ENCODE assay signal across 12 mouse cellular contexts in the genomic region with DNA sequence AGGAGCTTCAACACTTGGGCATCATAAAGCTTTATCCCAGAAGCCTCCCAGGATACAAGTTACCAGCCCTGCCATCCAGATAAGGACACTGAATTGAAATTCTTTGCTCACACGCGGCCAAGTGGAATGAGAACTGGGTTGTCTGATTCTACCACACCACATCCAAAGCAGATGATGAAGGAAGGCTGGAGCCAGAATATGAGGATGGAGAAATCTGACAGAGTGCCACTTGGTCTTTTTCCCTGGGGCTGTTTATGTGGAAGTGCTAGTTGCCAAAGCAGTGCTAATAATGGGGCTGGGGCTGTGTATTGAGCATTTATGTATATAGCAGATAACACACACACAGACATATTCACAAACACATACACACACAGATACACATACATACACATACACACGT.
"Had no signal": no experiment of that assay in that cellular context is flagged by ENCODE, and none has a peak within 500 bp of the region (broad histone marks: within the 10 kb centered on the region; RNA-seq: fewer than 3 reads in every experiment).

No protein-coding gene starts in this region.

- H3K4me2 ChIP-seq: limb, embryonic 12.5 days; midbrain, embryonic 13.5 days had no signal

- H3K36me3 ChIP-seq: limb, embryonic 12.5 days; midbrain, embryonic 13.5 days had no signal

- H3K9ac ChIP-seq: limb, embryonic 12.5 days; liver, embryonic 14.5 days; midbrain, embryonic 13.5 days had no signal

- H3K4me3 ChIP-seq: limb, embryonic 12.5 days; midbrain, embryonic 13.5 days had no signal

- DNase-seq: kidney, adult 11 months; kidney, adult 9 months; layer of hippocampus, adult 9-11 months; layer of hippocampus, postnatal 36 days; lung, adult 18-20 months; right cerebral cortex, postnatal 4 days; thymus, adult 18-20 months; thymus, postnatal 14 days had no signal

- H3K27me3 ChIP-seq: limb, embryonic 12.5 days had no signal

- H3K27ac ChIP-seq: kidney, postnatal 0 days; limb, embryonic 12.5 days; liver, embryonic 14.5 days; midbrain, embryonic 13.5 days had no signal

- H3K9me3 ChIP-seq: limb, embryonic 12.5 days; midbrain, embryonic 13.5 days had no signal
